Mouse (Mus musculus): ENCODE results near the gene Gpsm1. TPM values are rescaled to one million over a fixed set of nuclear protein-coding genes. Genes with fewer than 3 reads are reported as not detected.
A peak's percentile ranks its signal among the peaks of the same experiment; 100 is the strongest.

Gpsm1 gene
- total RNA-seq (2021) = 10 to 100 TPM; 50.5 to 61.3 TPM
- long read RNA-seq, experiment 1, transcript Gpsm1-211 (4 exons, 977 nt) = minor isoform, 16 of 121 reads
- long read RNA-seq, experiment 1, transcript Gpsm1-203 (13 exons, 3,127 nt) = minor isoform, 10 of 121 reads
- long read RNA-seq, experiment 1, transcript Gpsm1-202 (14 exons, 3,384 nt) = major isoform, 53 of 121 reads
- long read RNA-seq, experiment 1, transcript Gpsm1-209 (3 exons, 834 nt) = minor isoform, 5 of 121 reads
- long read RNA-seq, experiment 1, partial matches to known transcripts = 13 of 121 reads
- long read RNA-seq, experiment 1, other reads (novel, unspliced or antisense) = 24 of 121 reads
- long read RNA-seq, experiment 2, transcript Gpsm1-202 (14 exons, 3,384 nt) = major isoform, 38 of 73 reads
- long read RNA-seq, experiment 2, partial matches to known transcripts = 9 of 73 reads
- long read RNA-seq, experiment 2, other reads (novel, unspliced or antisense) = 19 of 73 reads

DNA sequence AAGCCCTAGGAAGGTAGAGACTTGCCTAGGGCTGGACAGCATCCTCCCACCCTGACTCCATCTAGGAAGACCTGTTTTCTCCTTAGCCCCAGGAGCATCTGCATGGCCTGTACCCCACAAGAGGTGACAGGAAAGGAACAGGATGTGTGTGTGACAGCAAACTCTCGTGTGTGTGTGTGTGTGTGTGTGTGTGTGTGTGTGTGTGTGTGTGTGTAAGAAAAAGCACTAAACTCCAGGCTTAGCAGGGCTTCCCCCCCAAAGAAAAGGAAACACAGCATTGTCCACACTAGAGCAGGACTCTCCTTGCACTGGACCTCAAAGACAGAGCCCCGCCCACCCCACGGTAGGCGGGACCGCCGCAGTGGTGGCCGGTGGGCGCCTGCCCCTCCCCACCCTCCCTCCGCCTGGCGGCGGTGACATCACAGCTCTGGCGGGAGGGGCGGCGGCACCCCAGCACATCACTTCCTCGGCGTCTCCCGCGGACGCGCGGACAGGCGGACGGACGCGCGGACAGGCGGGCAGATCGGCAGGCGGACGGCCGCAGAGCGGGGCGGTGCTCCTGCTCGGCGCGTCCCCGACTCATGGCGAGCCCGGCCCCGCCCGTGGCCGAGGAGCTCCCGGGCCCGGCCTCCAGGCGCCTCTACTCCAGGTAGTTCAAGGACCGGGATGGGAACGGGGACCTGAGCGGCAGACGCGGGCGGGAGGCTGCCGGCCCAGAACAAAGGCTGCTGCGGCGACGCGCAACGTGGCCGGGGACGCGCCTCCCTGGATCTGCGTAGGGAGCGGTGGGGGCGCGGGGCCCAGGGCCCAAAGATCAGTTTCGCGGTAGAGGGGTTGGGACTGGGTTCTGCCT is at the start of gene Gpsm1:
Gpsm1 (plus strand) TSS at position 444 of the 853 bp plus-strand sequence.
- peak; percentile 63 to 81 for DNase-seq (ENCODE audit: low spot score in 2 of 2)

DNA sequence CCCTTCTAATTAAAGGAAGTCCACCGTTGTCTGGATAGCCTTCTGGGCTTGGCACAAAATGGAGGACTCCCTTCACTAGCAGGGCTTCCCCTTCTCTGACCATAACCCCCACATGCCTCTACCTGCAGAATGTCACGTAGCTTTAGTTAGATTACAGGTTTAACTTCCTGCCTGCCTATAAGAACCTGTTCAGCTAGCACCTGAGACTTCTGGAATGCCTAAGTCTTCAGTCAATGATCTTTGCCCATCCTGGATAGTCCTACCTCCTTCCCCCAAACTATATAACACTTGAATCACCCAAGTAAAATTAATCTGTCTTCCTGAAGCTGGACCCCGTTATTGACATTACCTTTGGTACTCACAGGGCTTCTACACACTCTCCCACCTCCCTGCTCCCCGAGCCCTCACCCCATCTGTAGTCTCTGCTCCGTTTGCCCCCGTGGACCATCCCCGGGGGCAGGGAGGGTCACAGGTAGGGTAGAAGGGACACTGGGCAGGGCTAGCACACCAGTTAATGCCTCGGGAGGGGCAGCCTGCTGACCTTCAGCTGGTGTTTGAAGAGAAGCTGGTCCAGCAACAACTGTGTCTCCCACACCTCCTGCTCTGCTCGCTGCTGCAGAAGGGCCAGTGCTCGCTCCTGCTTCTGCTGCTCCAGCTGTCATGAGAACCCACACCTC is 49.1 kb upstream of the Gpsm1 start:
- no peak for DNase-seq (ENCODE audit: low spot score in 2 of 2)

DNA sequence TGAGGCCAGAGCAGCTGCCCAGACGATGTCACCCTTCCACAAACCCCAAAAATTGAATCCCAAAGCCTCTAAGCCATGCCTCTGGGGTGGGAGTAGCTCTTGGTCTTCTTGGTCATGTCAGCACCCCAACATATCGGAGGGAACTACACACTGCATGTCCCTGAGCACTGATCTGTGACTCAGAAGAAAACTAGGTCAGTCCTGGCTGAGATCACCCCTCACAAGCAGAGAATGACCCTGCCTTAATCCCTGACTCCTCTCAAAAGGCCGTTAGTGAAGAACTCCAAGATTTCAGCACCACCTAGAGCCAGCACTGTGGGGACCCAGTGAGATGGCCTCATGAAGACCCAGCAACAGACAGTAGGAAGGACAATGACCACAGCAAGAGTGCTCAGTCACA is 47.1 kb upstream of the Gpsm1 start:
- no peak for DNase-seq (ENCODE audit: low spot score in 2 of 2)

DNA sequence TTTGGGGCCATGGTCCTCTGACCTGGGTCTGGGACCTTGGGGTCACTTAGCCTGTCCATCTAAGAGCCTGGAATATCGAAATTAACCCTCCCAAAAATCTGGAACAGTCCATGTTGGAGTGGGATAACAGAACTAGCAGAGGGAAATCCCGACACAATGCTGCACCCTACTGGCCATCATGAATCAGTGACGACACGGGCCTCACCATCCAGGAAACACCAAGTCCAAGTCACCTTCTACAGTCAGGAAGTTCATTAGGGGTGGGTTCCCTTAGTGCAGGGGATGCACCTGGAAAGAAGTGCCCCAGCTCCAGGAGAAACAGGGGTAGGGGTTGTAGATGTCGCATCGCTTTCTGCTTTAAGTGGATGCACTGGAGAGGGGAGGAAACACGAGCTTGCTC is 41.7 kb upstream of the Gpsm1 start:
- DNase-seq (ENCODE audit: low spot score in 2 of 2) = peak; percentile 59 to 67

DNA sequence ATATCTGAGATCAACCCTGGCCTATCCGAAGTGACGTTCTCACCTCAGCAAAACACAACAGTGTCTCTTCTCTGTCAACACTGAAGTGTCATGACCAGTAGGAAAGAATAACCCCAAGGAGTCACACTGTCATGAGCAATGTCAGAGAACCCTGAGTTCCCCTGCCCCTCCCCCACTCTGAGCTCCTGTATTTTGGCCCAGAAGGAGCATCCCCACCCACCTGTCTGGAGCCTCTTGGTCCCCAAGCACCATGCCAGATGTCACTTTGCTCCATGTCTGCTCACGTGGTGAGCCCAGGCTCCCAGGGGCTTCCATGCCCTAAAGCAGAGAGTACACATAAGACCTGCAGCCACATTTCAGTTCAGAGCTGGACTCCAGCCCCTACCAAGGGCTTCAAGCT is 35.6 kb upstream of the Gpsm1 start:
- no peak for DNase-seq (ENCODE audit: low spot score in 2 of 2)

DNA sequence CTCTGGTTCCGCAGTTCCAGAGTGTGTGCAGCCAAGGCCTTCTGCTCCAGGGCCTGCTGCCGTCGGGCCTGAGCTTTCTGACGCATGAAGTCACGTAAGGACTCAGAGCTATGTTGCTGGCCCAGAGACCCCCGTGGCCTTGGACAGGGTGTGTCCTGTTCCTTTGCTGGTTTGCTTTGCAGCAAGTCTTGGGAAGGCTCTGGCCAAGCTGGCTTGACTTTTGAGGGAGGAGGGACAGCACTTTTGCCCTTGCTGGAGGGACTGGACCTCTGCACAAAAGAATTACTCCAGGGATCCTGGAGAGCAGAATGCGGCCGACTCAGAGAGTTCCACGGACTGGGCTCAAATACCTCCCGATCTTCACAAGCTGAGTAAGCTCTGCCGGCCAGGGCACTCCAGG is 34.7 kb upstream of the Gpsm1 start:
- DNase-seq (ENCODE audit: low spot score in 2 of 2) = no peak

DNA sequence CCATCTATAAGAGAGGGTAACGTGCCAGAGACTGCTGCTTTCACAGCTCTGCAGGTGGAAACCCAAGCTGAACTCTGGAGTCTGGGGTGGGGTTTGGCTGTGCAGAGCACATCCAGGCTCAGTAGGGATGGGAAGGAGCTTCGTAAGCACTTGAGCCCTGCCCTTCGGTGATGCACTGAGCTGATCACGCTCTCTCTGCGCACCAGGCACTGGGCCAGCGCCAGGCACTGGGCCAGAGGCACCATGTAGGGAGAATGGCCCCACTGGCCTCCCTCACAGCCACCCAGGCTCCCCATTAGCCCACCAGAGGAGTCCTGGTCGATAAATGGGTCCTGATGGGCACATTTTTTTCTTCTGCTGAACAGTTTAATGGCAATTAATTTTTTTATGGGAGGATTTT is 29.5 kb upstream of the Gpsm1 start:
- no peak for DNase-seq (ENCODE audit: low spot score in 2 of 2)

DNA sequence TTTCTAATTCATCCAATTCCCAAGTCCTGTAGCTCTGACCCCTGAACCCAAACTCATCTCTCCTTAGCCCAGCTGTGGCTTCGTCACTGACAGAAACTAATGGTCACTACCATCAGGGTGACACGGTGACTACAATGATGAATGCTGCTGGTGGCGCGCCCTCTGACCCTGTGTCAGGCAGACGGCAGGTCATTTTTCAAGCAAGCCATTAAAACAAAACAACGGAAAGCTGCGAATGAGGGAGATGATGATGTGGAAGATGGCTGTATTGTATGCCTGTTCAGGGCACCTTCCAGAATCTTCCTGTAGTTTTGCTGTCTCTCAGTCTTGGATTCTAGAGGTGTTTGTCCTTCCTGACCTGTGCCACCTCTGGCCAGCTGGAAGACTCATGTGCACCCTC is 28.9 kb upstream of the Gpsm1 start:
- DNase-seq (ENCODE audit: low spot score in 2 of 2) = no peak

DNA sequence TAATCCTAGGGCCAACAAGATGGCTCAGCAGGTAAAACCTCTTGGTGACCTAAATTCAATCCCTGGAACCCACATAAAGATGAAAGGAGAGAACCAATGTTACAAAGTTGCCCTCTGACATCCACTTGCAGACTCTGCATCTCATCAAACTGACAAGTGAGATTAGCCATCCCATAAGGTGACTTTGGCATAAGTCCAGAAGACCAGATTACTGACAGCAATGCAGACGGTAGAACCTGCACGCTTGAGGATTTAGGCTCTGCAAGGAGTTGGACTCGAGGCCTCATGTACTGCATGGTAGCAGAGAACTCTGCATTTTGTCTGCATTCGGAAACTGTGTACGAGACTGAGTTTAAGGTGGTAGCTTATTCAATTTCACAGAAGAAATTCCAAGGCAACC is 25.2 kb upstream of the Gpsm1 start:
- DNase-seq (ENCODE audit: low spot score in 2 of 2) = no peak

DNA sequence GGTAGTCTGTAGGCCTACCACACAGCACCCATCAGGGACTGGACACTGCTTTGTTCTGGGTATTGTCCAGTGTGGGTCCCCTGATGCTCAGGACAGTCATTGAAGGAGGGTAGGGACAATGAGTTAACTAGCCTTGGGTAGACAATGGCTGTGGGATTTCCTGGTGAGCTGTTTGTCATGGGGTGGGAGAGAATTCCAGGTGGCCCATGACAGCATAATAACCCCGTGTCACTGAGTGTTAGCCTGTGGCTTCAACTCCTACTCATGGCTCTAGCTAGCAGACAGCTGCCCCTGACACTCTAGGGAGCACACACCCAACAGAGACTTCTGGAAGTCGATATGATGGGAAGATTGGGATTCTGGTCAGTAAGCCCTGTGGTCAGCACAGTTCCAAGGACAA is 20.9 kb upstream of the Gpsm1 start, which contains the start of gene Ccdc187:
Ccdc187 (minus strand) TSS at position 101 of the 400 bp plus-strand sequence.
- DNase-seq (ENCODE audit: low spot score in 2 of 2) = no peak

DNA sequence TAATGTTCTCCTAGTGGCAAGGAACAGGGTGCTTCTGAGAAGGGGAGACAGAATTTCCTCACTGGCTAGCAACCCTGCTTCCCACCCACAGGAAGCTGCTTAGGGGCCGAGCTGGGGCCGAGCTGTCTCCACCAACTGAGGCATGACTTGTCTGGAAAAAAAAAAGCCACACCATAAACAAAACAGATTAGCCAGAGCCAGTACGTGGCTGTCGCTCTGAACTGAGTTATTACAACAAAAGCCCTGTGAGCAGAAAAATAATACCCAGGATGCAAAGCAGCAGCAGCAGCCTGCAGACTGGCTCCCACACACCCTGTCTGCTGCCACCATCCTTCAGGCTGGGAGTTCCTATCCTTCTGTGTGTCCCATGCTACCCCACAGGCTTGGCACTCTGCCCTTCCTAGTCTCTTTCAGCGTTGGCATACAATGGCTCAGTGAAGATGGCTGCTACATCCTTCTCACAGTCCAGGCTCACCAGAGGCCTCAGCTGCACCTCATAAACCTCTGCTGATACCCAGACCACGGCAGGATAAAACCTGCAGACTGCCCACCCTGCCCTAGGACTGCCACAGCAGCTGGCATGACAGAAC is 18.6 kb upstream of the Gpsm1 start:
- peak; percentile 71 to 80 for DNase-seq (ENCODE audit: low spot score in 2 of 2)

DNA sequence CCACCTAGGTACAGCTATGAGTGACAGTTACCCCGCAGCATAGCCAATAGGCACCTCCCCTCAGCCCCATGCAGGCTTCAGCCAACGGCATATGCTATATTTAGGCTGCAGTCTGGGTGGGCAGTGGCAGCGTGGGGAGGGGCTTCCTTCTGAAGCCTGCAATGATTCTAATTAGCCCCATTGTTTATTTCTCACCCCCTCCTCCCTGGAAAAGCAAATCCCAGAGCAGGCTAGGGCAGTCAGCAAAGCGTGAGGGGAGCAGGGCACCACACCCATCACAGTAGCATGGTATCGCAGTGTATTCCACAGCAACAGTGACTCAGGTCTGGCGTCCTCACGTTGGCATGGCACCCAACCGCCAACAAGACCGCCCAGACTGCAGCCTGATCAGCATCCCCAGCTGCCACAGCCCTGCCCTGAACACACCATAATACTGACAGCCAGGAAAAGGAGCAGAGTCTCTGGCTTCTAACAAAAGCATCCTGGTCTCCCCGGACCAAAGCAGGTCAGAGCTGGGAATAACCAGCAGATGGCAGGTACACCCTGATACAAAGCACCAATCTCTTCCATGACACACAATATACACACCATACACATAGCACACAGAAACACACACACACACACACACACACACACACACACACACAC is 17.0 kb upstream of the Gpsm1 start:
- peak; percentile 69 to 74 for DNase-seq (ENCODE audit: low spot score in 2 of 2)

DNA sequence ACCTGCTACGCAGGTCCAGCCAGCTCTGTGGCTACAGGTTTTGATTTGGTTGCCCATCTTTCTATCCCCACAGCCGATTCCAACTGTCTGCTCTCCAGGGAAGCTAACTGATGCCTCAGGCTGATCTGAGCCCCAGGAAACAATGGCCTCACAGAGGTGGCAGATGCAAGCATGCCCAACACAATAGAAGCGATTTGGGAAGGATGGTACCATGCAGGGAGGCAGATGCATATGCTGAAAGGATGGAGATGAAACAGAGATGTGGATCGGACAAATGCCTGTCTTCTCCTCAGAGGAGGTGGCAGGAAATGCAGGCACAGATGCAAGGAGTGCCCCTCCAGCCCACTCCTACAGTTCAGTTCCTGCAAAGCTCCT is 16.5 kb upstream of the Gpsm1 start:
- no peak for DNase-seq (ENCODE audit: low spot score in 2 of 2)

DNA sequence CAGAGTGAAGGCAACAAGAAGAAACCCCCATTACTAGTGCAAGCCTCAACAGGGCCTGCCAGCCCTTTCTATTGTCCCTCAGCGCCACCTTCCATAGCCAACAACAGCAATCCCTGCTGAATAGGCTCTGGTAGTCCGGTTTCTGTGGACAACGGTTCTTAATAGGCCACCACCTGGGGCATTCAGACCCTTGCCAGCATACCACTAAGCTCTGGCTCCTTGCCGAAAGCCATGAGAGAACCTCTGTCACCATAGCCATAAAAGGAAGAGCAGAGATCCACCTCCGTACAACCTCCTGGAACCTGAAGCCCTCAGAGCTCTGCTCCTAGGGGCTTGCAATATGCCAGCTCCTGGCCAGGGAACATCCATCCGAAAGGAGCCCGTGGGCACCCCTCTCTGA is 16.0 kb upstream of the Gpsm1 start:
- DNase-seq (ENCODE audit: low spot score in 2 of 2) = no peak

DNA sequence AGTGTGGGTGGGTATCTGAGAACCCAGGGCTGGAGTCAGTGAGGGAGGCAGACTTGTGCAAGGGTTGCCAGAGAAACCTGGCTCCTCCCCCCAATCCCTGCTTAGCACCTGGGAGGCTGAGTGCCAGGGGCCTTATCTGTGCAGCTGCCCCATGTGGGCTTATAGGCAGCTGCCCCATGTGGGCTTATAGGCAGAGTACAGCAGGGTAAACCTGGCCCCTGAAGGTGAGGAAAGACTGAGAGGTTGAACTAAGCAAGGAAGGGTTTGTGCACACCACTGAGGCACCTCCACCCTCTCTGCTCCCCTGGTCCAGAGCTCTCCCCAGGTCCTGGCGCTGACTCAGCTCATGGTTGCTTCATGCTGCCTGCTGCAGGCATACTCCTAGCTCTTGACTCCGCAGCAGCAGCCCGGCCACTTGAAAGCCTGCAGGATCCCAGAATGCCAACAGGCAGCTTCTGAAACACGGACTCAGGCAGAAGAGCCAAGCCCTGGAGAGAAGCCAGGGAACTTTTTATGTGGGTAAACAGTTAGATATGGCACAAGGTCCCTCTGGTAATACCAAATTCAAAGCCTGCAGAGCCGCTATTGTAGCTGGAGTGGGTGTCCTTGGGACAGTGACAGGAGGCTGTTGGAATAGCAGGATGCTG is 15.0 kb upstream of the Gpsm1 start:
- DNase-seq (ENCODE audit: low spot score in 2 of 2) = no peak

DNA sequence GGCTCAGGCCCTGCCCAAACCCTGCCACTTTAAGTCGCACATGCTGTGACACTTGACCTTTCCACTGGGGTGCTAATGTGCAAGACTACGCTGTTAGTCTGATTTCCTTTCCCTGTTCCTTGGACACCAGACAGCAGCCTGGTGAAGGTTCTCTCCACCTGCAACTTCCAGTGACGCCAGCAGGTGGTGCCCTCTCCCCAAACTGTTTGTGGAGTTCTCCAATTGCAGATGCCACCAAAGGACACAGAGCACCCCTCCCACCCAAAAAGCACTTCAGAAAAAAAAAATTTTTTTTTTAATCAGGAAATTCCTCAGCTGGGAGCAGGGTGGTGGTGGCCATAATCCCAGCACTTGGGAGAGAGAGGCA is 14.5 kb upstream of the Gpsm1 start:
- peak; percentile 88 to 91 for DNase-seq (ENCODE audit: low spot score in 2 of 2)

DNA sequence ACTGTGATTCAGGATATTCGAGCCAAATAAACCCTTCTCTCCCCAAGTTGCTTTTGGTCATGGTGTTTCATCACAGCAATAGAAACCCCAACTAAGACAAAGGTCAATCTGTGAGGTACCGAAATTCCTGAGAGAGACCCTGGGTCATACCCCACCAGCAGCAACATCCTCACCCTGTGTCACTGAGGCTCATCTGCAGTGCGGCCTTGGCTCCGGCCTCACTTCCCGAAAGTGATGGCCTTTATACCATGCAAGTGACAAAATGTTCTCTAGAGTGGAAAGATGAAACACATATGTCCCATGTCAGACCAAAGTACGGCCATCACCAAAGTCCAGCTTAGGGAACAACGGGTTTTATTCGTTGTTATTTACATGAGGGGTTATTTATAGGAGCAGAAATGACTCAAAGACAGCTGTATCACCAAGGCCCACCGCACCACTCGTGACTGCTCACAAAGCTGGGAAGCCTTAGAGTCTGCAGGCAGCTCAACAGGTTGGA is 13.3 kb upstream of the Gpsm1 start:
- DNase-seq (ENCODE audit: low spot score in 2 of 2) = no peak

DNA sequence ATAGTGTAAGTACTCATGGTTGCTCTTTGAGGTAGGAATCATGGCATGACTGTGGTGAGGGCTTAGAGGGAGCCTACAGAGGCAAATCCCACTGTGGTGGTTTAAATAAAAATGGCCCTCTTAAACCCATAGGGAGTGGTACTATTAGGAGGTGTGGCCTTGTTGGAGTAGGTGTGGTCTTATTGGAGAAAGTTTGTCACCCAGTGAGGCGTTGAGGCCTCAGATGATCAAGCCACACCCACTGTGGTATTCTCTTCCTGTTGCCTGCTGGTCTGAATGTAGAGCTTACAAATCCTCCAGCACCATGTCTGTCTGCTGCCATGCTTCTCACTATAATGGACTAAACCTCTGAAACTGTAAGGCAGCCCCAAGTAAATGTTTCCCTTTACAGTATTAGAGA is 10.6 kb upstream of the Gpsm1 start:
- DNase-seq (ENCODE audit: low spot score in 2 of 2) = no peak

DNA sequence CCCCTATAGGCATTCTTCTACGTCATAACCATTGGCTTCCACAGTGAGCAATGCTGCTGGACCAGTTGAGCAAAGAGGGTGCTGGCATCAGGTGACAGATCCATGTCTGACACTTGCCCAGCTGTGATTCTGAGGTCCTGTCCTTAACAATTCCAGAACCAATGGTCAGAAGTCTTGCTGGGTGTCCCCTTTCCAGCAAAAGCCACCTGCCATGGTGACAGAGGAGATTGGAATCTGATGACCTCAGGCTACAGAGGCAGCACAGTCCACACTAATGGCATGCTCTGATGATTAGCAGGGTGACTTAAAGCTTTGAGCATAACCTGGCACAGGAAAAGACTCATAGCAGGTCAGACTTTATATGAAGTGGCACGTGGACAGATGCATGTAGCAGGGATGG is 9.8 kb upstream of the Gpsm1 start:
- DNase-seq (ENCODE audit: low spot score in 2 of 2) = no peak

DNA sequence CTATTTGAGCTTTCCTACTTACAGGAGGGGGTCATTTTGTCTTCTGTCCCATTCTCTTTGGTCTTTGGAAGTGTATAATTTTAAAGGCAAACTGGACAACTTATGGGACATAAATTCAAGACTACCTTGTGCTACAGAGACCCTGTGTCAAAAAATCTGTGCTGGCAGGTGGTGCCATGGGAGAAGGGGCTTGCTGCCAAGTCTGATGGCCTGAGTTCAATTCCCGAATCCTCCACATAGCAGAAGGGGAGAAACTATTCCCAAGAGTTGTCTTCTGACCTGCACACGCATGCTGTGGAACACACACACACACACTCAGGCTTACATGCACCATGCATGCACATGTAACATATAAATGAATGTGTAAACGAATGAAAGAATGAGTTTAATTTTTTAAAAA is 8.6 kb upstream of the Gpsm1 start:
- DNase-seq (ENCODE audit: low spot score in 2 of 2) = no peak

All from left cerebral cortex, adult 18-20 months (tissue).